Mouse (Mus musculus) lung, postnatal 25 days (tissue): Measurements from ENCODE around the gene Ccdc47.
"Not testable (repeated sequence)": the region's sequence is repeated elsewhere in the genome, so short reads cannot be mapped to it uniquely, and the experiment has no call there.

ENCODE experiments used
- DNase-seq: peaks from one replicate; pipeline ENCODE4 v3.0.0; 2022; ENCODE audit warnings: low spot score

The Ccdc47 gene

DNA sequence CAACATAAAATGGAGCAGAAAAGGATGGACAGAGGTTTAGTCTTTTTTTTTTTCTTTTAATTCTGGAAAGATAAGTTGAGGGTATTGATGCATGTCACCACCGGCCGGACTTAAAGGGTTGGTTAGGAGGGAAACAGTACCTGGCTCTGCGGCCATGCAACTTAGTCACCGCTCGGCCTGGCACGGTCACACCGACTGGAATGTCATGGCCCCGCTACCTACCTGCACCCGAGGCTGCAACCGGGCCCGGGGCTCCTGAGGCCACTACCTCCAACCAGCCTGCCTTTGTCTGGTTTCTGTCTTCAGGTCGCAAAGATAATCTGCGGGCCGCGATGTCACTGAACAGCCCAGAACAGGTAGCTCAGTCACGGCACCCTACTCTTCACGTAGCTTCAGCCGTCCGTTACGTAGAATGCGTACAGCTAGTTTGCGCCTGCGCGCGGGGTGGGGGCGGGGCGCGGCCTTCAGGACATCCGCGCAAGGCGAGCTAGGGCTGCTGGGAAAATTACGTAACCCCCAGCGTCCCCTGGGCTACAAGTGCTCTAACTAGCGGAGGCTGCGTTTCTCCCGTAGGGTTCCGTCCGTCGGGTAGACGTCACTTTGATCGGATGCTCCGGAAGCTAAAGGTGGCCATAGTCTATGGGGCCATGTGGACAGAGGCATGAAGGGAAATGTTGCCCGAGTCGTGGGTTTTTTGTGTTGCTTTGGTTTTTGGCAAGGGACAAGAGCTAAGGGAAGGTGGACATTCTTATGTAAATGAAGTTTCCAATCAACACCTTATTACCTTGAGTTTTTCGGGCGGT, at the start of gene Ccdc47:
Gene Ccdc47, minus strand, starts transcription at position 418 of the 803 bp plus-strand sequence.
- DNase-seq: peak; percentile 99

DNA sequence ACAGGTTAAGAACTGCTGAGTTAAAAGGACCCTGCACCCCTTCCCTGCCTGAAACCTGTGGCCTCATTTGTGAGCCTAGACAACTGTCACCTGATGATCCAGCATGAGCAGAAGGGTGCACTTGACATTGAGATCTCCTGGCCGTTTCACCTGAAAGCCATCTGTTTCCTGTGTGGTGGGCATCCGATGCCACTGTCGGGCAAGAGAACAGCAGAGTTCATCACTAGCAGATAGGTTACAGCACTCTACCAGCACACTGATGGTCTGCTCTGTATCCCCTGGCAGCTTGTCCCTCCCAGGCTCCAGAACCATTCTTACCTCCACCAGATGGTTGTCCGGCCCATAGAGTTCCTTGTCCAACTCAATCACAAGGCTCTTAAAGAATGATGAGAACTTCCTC, 49.4 kb upstream of the Ccdc47 start:
- no peak for DNase-seq

DNA sequence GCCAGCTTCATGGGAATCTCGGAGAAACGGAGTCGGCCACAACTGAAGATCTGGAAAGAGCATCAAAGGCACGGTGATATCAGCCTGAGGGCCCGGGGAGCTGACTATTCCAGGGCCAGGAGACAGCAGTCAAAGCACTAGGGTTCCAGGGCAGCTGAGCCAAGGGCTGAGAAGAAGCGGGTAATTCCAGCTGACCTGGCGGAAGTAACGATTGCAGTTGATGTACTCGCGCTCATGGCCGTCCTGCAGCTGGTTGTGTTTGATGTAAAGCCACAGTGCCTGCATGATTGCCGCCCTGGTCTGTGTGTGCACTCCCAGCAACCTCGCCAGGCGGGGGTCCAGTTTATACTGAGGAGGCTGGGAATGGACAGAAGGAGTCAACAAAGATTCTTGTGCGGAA, 48.8 kb upstream of the Ccdc47 start:
- DNase-seq: no peak

DNA sequence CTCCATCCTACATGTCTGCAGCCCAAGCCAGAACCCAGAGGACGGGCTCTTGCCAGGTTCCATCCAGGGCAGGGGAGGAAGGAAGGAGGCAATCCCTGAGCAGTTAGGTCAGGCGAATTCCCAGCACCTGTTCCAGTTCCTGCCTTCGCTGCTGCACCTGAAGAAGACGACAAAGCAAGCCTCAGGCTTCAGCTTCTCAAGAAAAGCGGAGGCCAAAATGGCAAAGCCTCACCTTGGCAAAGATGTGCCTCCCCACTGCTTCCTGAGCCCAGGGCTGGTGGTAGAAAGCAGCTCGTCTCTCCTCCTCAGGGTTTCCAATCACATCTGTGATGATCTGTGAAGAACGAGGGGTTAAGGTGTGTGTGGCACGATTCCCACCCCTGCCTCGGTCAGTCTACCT, 47.8 kb upstream of the Ccdc47 start:
- DNase-seq: no peak

DNA sequence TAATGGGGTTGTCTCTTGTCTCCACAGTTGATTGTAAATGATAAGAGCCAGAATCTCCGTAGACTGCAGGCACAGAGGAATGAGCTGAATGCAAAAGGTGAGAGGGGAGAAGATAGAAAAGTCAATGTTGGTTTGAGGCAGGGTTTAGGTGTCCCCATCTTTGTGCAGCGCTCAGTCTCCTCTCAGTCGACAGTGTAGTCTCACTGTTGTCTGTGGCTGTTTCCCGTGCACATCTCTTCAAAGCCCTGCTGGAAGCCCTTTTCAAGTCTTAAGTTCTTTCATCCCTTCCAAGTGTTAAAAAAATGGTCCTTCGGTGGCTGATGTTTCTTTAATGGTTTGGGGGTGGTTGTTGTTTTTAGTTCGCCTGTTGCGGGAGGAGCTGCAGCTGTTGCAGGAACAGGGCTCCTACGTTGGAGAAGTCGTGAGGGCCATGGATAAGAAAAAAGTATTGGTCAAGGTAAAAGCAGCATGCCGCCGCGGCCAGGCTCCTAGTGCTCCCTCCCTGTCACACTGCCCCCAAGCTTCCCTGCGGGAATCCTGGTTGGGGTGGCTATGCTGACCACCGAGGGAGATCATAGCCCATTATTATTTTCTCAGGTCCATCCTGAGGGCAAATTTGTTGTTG, 44.8 kb upstream of the Ccdc47 start:
- no peak for DNase-seq

DNA sequence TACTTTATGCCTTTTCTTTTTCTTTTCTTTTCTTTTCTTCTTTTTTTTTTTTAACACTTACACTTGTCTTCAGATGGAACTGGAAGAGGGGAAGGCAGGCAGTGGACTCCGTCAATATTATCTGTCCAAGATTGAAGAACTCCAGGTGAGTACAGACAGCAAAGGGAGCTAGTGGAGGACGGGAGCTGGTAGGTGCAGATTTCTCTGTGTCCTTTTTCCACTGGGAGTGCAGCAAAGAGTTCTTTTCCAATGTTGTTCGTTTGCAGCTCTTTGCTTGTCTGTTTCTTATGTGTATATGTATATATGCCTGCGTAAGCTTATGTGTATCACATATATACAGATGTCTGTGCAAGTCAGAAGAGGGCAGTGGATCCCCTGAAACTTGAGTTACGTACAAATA, 40.6 kb upstream of the Ccdc47 start:
- peak; percentile 57 for DNase-seq

DNA sequence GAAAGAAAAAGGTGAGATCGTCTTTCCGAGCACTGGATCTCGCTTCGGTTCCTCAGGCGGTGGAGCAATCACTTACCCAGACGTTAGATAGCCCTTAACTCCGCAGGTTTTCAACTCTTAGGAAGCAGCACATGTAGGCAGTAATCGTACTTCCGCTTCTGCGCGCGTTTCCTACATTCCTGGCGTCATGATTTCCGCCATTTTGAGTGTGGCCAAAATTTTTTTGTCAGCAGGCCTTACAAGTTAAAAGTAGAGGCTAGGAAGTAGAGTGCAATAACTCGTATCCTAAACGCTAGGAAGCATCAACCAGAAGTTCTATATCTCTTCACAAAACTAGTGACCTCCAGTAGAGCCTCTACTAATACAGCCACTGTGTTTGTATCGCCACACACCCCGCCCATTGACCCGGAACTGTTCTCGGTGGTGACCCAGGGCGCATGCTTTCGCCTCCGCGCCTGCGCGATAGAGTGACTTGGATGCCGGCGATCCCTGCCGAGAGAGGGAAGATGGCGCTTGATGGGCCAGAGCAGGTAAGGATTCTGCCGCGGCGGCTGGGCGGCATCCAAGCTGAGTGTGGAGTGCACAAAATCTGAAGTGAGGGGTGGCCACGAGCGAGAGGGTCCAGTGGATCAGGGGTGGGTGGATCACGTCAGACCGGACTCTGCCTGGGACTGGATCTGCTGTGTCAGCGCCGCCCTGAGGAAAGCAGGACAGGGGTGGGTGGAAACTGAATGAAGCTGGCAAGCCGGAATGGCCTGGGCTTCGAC, 39.7 kb upstream of the Ccdc47 start, which contains the start of the genes Ftsj3 and Psmc5:
Gene Ftsj3, minus strand, starts transcription at position 395 of the 767 bp plus-strand sequence.
Gene Psmc5, plus strand, starts transcription at position 470 of the 767 bp plus-strand sequence.
- DNase-seq: peak; percentile 98

DNA sequence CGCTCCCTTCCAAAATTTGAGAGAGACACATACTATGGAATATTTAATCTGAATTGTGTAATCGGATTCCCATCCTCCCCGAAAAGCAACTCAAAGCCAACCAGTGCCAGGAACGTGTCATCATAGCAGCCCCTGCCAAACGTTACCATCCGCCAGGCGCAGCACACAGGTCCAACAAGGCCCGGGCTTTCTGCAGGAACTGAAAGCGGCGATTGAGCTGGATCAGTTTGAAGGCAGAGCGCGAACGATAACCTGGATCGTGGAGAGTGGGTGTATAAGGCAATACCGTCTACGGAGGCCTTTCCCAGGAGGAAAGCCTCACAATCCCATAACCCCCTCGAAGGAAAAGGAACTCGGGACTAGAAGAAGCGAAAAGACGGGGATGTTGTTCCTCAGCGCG, 39.0 kb upstream of the Ccdc47 start:
- no peak for DNase-seq

DNA sequence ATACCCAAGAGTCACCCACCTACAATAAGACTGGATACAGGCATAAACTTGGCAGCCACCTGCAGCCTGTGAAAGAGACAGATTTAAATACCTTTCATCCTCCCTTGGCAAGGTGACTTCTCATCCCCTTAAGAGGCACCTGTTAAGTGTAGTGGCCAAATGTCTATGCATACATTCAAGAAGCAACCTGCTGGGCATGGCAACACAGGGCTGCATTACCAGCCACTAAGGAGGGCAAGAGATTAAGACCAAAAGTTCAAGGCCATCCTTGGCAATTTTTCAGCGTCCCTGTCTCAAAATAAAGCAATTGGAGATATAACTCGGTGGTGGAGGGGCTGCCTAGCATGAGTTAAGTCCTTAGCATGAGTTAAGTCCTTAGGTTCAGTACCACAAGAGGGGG, 38.6 kb upstream of the Ccdc47 start:
- DNase-seq: no peak

DNA sequence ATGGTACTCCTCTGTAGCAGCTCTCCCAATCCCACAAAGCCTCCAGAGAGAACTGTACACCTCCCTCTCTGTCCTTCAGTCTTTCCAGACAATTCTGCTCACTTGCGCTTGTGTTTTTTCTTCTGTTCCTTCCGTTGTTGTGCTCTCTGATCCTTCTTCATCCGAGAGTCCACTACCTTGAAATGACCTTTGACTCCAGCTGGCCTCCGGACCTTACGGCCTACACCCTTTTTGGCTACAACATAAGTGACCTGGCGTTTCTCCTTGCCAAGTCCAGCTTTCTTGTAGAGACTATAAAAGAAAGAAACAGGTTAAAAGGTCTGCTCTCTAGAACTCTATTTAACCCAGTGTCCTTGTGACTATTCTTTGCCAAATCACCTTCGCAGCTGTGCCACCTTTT, 33.2 kb upstream of the Ccdc47 start:
- DNase-seq: no peak

DNA sequence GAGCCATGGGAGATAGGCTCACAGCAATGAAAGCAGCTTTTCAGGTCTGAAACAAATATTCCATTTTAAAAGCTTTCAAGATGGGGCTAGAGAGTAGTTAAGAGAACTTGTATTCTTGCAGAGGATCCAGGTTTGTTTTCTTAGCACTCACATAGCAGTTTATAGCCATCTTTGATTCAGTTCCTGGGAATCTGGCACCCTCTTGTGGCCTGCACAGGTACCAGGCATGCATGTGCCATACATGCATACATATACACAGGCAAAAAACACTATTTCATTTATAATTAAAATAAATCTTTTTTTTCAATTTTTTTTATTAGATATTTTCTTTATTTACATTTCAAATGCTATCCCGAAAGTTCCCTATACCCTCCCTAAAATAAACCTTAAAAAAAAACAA, 30.7 kb upstream of the Ccdc47 start:
- DNase-seq: no peak

DNA sequence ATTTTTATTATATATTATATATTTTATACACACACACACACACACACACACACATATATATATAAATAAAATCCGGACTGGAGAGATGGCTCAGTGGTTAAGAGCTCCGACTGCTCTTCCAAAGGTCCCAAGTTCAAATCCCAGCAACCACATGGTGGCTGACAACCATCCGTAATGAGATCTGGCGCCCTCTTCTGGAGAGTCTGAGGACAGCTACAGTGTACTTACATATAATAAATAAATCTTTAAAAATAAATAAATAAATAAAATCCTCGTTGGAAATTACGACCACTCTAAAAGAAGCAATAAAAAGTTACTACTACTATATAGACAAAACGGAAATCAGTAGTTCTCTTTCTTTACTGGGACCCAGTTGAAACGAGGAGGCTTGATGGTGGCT, 17.8 kb upstream of the Ccdc47 start:
- DNase-seq: not testable (repeated sequence)

DNA sequence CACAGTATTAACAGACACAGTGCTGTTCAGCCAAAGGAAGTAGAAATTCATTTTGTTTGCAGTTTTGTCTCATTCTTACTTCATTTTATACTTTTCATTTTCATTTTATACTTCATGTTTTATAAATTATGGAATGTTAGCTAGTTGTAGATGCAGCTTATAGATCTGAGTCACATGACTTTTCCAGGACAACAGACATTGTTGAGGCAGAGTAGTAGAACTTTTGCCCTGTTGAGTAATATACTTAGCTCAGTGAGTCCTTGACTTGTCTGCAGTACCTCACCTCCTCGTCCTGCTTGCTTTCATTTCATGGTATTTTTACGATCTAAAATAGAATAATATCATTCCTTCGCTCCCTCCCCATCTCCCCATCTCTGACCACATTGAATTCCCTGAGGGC, 4.5 kb upstream of the Ccdc47 start:
- DNase-seq: no peak

DNA sequence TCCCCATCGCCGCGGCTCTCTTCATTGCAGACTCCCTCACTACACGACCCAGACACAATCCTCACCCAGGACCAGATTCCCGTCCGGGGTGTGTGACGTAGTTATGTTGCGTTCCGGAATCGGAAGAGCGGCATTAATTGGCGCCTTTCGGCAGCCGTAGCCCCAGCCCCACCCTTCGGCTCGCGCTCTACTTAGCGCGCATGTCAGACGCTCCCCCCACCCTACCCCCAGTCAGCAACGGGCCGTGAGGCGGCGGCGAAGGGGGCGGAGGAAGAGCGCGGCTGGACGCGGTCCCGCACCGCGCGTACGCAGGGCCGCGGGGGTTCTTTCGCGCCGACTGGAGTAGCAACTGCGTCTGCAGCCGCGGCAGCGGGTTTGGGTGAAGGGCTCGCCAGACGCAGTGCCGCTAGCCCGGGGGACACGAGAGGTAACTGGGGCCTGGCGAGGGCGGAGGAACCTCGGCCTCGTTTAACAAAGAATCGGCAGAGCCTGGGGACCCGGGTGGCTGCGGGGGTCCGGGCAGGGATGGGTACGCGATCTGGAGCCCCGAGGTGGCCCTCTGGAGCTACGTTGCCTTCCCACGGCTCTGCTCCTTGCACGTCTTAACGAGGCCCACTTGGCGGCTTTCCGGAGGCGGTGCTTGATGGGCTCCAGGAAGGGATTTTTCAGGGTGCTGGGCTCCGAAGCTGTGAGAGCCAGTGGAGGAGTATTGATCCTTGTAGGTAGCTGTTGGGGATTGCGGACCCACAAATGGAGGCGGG, 766 bp upstream of the Ccdc47 start, which contains the start of gene Ddx42:
Gene Ddx42, plus strand, starts transcription at position 197 of the 761 bp plus-strand sequence.
- DNase-seq: peak; percentile 92

DNA sequence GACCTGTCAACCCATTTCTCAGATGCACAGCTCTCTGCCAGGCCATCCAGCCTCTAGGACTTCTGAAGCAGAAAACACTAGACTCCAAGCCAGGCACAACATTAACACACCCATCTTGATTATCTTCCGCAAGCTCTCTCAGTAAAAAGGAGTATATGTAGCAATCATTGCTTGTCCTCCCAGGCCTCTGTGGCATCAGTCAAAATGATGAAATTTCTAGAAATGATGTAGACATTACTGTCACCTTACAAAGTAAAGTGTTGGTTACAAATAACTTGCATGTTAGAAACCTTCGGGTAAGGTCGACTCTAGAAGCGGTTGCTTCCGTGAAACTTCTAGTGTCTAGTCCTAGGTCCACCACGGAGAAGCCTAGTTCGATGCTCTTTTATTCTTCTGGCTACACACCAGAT, 689 bp downstream of the Ccdc47 start:
- no peak for DNase-seq

DNA sequence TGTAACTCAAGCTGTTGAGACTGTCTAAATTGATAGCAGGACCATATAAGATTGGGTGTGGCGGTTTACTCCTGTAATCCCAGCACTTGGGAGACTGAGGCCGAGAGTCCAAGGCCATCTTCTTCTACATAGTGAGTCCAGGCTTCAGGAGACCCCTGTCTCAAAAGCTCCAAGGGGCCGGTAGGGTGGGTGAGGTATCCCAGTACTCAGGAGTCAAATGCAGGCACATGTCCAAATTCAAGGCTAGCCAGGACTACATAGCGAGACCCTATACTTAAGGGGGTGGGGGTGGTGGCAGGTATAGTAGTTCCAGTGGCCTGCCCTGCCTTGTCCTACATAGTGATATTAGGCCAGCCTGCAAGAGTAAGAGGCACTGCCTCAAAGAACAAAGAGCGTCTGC, 1.3 kb downstream of the Ccdc47 start:
- no peak for DNase-seq

DNA sequence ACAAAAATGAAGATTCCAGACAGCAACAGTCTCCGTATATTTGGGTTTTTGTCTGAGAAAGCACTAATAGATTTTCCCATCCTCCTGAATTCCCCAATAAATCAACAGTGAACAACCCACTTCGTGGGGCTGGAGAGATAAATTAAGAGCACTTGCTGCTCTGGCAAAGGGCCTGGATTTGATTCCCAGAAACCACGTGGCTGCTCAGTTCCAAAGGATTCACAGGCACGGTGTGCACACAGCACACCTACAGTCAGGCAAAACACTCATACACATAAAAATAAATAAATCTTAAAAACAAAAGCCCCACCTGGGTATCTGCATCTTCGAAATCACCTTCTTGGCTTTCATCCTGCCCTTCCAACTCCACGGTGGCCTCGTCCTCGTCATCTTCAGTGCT, 3.4 kb downstream of the Ccdc47 start:
- DNase-seq: no peak

DNA sequence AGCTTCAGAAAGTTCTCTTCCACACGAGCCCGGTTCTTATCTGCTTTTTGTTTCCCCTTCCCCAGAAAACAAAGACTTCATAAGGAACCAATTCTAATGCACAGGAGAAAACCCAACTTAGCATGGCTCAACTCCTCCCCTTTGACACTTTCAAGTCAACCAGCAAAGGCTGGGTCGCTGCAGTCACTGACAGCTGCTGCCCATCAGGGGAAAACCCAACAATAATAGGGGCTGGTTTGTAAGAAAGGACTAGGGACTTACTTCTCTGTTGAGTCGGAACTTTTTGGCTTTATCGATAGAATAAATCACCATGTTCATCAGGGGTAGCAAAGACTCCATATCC, 14.1 kb downstream of the Ccdc47 start, which contains the start of gene Strada:
Gene Strada, minus strand, starts transcription at position 46 of the 343 bp plus-strand sequence.
- DNase-seq: no peak

DNA sequence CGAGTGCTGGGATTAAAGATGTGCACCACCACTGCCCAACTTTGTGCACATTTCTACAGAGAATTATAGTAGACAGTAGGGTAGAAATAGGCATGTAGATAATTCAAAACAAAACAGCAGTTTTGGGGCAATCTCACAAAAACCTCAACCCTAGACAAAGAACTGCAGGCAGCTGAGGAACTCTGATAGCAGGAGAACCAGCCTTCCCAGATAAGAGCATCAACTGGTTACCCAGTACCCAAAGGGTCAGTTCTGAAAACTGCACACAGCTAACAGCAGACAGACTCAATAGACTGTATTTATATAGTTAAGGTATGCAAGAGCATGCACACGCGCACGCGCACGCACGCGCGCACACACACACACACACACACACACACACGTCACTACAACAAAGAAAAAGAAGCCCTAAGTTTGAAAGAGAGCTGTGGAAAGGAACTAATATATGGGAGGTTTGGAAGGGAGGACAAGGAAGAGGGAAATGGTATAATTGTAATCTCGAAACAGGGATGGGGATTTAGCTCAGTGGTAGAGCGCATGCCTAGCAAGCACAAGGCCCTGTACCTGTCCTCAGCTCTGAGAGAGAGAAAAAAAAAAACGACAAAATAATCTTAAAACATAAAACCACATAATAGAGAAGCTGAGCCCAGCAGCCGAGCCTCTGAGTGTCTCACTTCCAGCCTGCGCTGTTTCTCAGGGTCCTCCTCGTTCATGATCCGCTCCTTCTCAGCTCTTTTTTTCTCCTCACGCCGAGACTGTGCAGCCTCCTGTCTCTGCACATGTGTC, 14.6 kb downstream of the Ccdc47 start:
- DNase-seq: no peak

DNA sequence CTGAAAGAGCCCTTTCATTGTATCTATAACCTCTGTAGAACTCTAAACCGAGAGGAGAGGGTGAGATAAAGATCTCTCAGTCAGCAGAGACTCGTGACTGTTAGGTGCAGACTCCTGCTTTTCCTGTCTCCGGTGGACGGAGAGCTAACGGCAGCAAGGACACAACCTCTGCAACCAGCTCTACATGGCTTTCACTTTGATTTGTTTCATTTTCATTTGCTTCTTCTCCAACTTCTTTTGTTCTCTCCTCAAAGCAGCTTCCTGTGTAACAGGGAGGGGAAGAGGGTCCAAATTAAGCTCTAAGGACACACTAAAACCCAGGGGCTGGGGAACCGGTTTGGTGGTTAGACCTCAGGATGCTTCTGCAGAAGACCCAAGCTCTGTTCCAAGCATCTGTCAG, 15.4 kb downstream of the Ccdc47 start:
- DNase-seq: no peak

DNA sequence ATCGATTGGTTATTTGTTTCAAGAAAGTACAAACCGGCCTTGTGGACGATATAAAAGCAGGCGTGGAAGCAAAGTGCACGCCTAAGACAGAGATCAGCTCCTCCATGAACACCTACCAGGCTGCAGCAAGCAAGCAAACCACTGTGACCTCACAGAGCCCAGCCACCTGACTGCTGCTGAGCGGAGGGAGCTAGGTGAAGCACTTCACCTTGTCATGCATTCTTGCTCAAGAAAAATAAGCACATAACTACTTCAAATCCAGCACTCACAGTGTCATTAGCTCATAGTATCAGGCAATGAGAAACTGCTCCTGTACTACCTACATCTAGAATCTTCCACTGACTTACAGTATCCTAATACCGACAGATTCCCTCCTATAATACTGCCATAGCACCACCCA, 16.1 kb downstream of the Ccdc47 start:
- not testable (repeated sequence) for DNase-seq
